Mouse (Mus musculus): ENCODE measurements at regions not wholly inside any gene's neighbourhood (a gene's known extent, or its start where the extent isn't known, plus 50 kb on each side); places are given as distances from the start of the nearest gene placed in this dataset.

GRCm38 (mm10) chr14:58387348-58388000 is 317.1 kb downstream of the Fgf9 start:
- Histone ChIP-seq H3K36me3 (ENCODE audit: control insufficient read depth, insufficient read depth, low read length) (no peaks in the 10 kb centered on the region), H3K27me3 (ENCODE audit: control insufficient read depth, insufficient read depth, low read length) (no peaks in the 10 kb centered on the region), H3K4me1 (ENCODE audit: control insufficient read depth, insufficient read depth, insufficient read length) (no peaks in the 10 kb centered on the region), H3K4me3 (ENCODE audit: extremely low read depth, insufficient read depth, insufficient read length) (no peak overlapping the region), H3K27ac (ENCODE audit: insufficient read depth, low read length) (no peak overlapping the region)
- no peak for DNase-seq (ENCODE audit: low read depth in 1 of 2, low spot score in 2 of 2)
- 85% methylated on average over 9 of the region's 9 CpGs for WGBS
- TF ChIP-seq POLR2A (IDR thresholded peaks at IDR 0.05; ENCODE audit: low read depth, low read length) (no peak), CTCF (IDR thresholded peaks at IDR 0.05; ENCODE audit: extremely low read depth, insufficient read depth, insufficient read length, insufficient replicate concordance) (no peak)

GRCm38 (mm10) chr14:58375056-58375455 is 304.7 kb downstream of the Fgf9 start:
- TF ChIP-seq POLR2A (IDR thresholded peaks at IDR 0.05; ENCODE audit: low read depth, low read length) (no peak), CTCF (IDR thresholded peaks at IDR 0.05; ENCODE audit: extremely low read depth, insufficient read depth, insufficient read length, insufficient replicate concordance) (no peak)
- no peak for DNase-seq (ENCODE audit: low read depth in 1 of 2, low spot score in 2 of 2)

GRCm38 (mm10) chr14:58356824-58357223 is 286.5 kb downstream of the Fgf9 start:
- WGBS, result 89% methylated on average over 2 of the region's 2 CpGs
- Histone ChIP-seq H3K27ac (ENCODE audit: insufficient read depth, low read length) (no peak overlapping the region), H3K27me3 (ENCODE audit: control insufficient read depth, insufficient read depth, low read length) (no peaks in the 10 kb centered on the region), H3K4me3 (ENCODE audit: extremely low read depth, insufficient read depth, insufficient read length) (no peak overlapping the region), H3K4me1 (ENCODE audit: control insufficient read depth, insufficient read depth, insufficient read length) (no peaks in the 10 kb centered on the region), H3K36me3 (ENCODE audit: control insufficient read depth, insufficient read depth, low read length) (no peaks in the 10 kb centered on the region)
- TF ChIP-seq CTCF (IDR thresholded peaks at IDR 0.05; ENCODE audit: extremely low read depth, insufficient read depth, insufficient read length, insufficient replicate concordance) (no peak), POLR2A (IDR thresholded peaks at IDR 0.05; ENCODE audit: low read depth, low read length) (no peak)
- DNase-seq (ENCODE audit: low read depth in 1 of 2, low spot score in 2 of 2), result no peak

More at GRCm38 (mm10) chr14:58375056-58375455, 304.7 kb downstream of the Fgf9 start:
- Histone ChIP-seq H3K27ac (ENCODE audit: insufficient read depth, low read length) (no peak overlapping the region), H3K4me3 (ENCODE audit: extremely low read depth, insufficient read depth, insufficient read length) (no peak overlapping the region), H3K36me3 (ENCODE audit: control insufficient read depth, insufficient read depth, low read length) (no peaks in the 10 kb centered on the region), H3K27me3 (ENCODE audit: control insufficient read depth, insufficient read depth, low read length) (no peaks in the 10 kb centered on the region), H3K4me1 (ENCODE audit: control insufficient read depth, insufficient read depth, insufficient read length) (no peaks in the 10 kb centered on the region)

- TF ChIP-seq POLR2A (IDR thresholded peaks at IDR 0.05; ENCODE audit: low read depth, low read length) (no peak), CTCF (IDR thresholded peaks at IDR 0.05; ENCODE audit: extremely low read depth, insufficient read depth, insufficient read length, insufficient replicate concordance) (no peak)
- no peak for DNase-seq (ENCODE audit: low read depth in 1 of 2, low spot score in 2 of 2)
- Histone ChIP-seq H3K4me1 (ENCODE audit: control insufficient read depth, insufficient read depth, insufficient read length) (no peaks in the 10 kb centered on the region), H3K36me3 (ENCODE audit: control insufficient read depth, insufficient read depth, low read length) (no peaks in the 10 kb centered on the region), H3K4me3 (ENCODE audit: extremely low read depth, insufficient read depth, insufficient read length) (no peak overlapping the region), H3K27ac (ENCODE audit: insufficient read depth, low read length) (no peak overlapping the region), H3K27me3 (ENCODE audit: control insufficient read depth, insufficient read depth, low read length) (no peaks in the 10 kb centered on the region)
Observed at GRCm38 (mm10) chr14:58352986-58353385, 282.6 kb downstream of the Fgf9 start.

- DNase-seq (ENCODE audit: low read depth in 1 of 2, low spot score in 2 of 2), result no peak
- Histone ChIP-seq H3K27ac (ENCODE audit: insufficient read depth, low read length) (no peak overlapping the region), H3K4me1 (ENCODE audit: control insufficient read depth, insufficient read depth, insufficient read length) (no peaks in the 10 kb centered on the region), H3K36me3 (ENCODE audit: control insufficient read depth, insufficient read depth, low read length) (no peaks in the 10 kb centered on the region), H3K4me3 (ENCODE audit: extremely low read depth, insufficient read depth, insufficient read length) (no peak overlapping the region), H3K27me3 (ENCODE audit: control insufficient read depth, insufficient read depth, low read length) (no peaks in the 10 kb centered on the region)
- TF ChIP-seq CTCF (IDR thresholded peaks at IDR 0.05; ENCODE audit: extremely low read depth, insufficient read depth, insufficient read length, insufficient replicate concordance) (no peak), POLR2A (IDR thresholded peaks at IDR 0.05; ENCODE audit: low read depth, low read length) (no peak)
- WGBS, result 92% methylated on average over 14 of the region's 14 CpGs
Observed at GRCm38 (mm10) chr14:58336148-58336547, 265.8 kb downstream of the Fgf9 start.

- H3K4me1 ChIP-seq (ENCODE audit: control insufficient read depth, insufficient read depth, insufficient read length), result no peaks in the 10 kb centered on the region
- no peaks in the 10 kb centered on the region for H3K36me3 ChIP-seq (ENCODE audit: control insufficient read depth, insufficient read depth, low read length)
- TF ChIP-seq CTCF (IDR thresholded peaks at IDR 0.05; ENCODE audit: extremely low read depth, insufficient read depth, insufficient read length, insufficient replicate concordance), result no peak
- TF ChIP-seq POLR2A (IDR thresholded peaks at IDR 0.05; ENCODE audit: low read depth, low read length), result no peak
- H3K4me3 ChIP-seq (ENCODE audit: extremely low read depth, insufficient read depth, insufficient read length), result no peak overlapping the region
- 57% methylated on average over 6 of the region's 6 CpGs for WGBS
- no peak overlapping the region for H3K27ac ChIP-seq (ENCODE audit: insufficient read depth, low read length)
- DNase-seq (ENCODE audit: low read depth in 1 of 2, low spot score in 2 of 2), result no peak
- H3K27me3 ChIP-seq (ENCODE audit: control insufficient read depth, insufficient read depth, low read length), result no peaks in the 10 kb centered on the region
Observed at GRCm38 (mm10) chr14:58323164-58323563, 252.8 kb downstream of the Fgf9 start.

GRCm38 (mm10) chr14:58322461-58322860 is 252.1 kb downstream of the Fgf9 start:
- no peak for DNase-seq (ENCODE audit: low read depth in 1 of 2, low spot score in 2 of 2)
- TF ChIP-seq POLR2A (IDR thresholded peaks at IDR 0.05; ENCODE audit: low read depth, low read length) (no peak), CTCF (IDR thresholded peaks at IDR 0.05; ENCODE audit: extremely low read depth, insufficient read depth, insufficient read length, insufficient replicate concordance) (no peak)
- WGBS, result 80% methylated on average over 4 of the region's 4 CpGs
- Histone ChIP-seq H3K36me3 (ENCODE audit: control insufficient read depth, insufficient read depth, low read length) (no peaks in the 10 kb centered on the region), H3K27ac (ENCODE audit: insufficient read depth, low read length) (no peak overlapping the region), H3K27me3 (ENCODE audit: control insufficient read depth, insufficient read depth, low read length) (no peaks in the 10 kb centered on the region), H3K4me1 (ENCODE audit: control insufficient read depth, insufficient read depth, insufficient read length) (no peaks in the 10 kb centered on the region), H3K4me3 (ENCODE audit: extremely low read depth, insufficient read depth, insufficient read length) (no peak overlapping the region)

Data from spleen, adult 2 months (tissue).